Mouse (Mus musculus) brain, adult 2 months (tissue): ENCODE data around the gene Smok2b.
"Not testable (repeated sequence)": the region's sequence is repeated elsewhere in the genome, so short reads cannot be mapped to it uniquely, and the experiment has no call there.

Source experiments
- DNase-seq: peaks from one replicate; pipeline ENCODE4 v3.0.0; 2011; ENCODE audit warnings: low read depth, low spot score

Smok2b gene

DNA sequence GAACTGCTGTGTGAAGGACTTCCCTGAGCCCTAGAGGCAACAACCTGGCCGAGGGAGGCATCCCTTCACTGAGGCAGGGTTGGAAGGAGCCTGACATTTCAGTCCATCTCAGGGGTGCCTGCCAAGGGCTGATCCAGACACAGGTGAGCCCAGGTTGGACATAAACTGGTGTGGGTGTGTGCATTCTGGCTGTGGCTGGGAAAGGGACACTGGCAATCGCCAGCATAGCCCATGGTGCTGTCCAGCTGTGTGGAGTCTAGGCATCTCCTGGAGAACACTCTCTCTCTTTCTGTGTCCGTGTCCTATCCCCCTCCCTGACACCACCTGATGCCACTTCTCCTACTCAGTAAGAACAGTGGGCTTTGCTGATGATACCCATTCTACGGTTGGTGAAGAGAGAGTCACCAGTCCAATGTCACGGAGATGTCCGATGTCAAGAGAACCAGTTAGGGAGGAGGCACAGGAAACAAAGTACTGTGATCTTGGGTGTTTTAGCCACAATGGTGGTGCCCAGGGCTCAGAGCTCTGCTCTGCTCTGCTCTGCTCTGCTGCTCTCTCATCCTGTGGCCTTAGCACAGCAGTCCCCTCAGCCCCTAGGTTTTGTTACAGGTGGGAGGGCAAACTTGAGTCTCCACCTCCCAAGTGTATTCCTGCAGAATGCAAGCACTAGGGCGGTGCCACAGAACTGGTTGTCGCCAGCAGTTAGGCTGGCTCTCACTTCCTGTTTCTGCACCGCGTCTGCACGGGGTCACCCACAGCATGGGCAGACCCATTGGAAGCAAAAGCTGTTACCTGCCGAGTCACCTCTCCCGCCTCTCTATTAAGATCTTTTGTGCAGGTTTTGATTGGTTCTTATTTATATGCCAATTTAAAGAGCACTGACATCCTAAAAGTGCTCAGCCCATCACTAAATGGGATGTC is 11.0 kb downstream of the Smok2b start:
- not testable (repeated sequence) for DNase-seq

GRCm38 (mm10) chr17:13254786-13255185 is 24.7 kb downstream of the Smok2b start:
- not testable (repeated sequence) for DNase-seq
